Mouse (Mus musculus): ENCODE data around the gene Cd63. TPM values are rescaled to one million over a fixed set of nuclear protein-coding genes. Genes with fewer than 3 reads are reported as not detected.

Gene Cd63
- total RNA-seq, 2 experiments from 2014 or later: 185 to 203 TPM

DNA sequence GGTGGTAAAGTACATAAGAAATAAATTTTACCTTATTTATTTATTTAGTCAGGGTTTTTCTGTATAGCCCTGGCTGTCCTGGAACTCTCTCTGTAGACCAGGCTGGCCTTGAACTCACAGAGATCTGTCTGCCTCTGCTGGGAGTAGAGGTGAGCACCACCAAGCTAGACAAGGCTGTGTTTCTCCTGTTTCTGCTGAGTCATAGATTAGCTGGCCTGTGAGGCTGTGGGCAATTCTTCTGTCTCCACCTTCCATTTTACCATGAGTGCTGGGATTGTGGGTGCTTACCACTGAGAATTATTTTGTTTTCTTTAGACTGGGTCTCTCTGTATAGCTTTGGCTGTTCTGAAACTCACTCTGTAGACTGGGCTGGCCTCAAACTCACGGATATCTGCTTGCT lies 620 bp downstream of the Cd63 start:
- no peak for ATAC-seq (replicated peaks; ENCODE audit: poor library complexity, severe bottlenecking)

GRCm38 (mm10) chr10:128902409-128902988 lies 1.7 kb downstream of the Cd63 start:
- peak; percentile 76 for ATAC-seq (replicated peaks; ENCODE audit: poor library complexity, severe bottlenecking)

GRCm38 (mm10) chr10:128904812-128905211 lies 4.0 kb downstream of the Cd63 start:
- ATAC-seq (replicated peaks; ENCODE audit: poor library complexity, severe bottlenecking): no peak

GRCm38 (mm10) chr10:128908778-128909448 lies 8.1 kb downstream of the Cd63 start:
- ATAC-seq (replicated peaks; ENCODE audit: poor library complexity, severe bottlenecking): no peak

GRCm38 (mm10) chr10:128909567-128910028 lies 8.8 kb downstream of the Cd63 start:
- ATAC-seq (replicated peaks; ENCODE audit: poor library complexity, severe bottlenecking): peak; percentile 69

DNA sequence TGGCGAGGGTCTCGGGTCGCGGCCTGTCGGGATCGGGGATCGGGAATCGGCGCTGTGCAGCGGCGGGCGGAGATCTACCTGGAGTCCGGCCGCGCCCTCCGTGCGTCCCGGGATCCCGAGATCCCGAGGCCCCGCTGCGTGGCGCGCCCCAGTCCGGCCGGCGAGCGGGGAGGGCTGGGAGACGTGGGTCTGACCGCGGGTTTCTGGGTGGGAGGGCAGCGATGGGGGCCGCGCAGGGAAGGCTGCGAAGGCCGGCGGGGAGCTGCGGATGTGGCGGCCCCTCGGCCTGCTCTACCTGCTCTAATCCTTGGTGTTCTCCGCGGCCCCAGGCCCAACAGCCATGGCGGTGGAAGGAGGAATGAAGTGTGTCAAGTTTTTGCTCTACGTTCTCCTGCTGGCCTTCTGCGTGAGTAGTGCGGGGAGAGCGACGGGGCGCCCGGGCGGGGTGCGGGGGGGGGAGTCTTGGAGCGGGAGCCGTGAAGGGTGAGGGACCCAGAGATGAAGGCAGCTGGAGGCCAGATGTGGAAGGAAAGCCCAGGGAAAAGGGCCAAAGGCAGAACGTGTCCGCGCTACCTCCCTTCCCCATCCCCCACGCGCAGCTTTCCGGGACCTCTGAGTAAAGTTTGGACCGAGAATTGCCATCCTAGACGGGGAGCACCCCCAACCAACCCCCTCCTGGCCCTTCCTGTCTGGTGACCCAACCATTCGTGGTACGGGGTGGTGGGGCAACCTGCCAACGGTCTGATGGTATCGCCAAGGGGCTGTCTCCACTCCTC lies 9.5 kb downstream of the Cd63 start:
- ATAC-seq (replicated peaks; ENCODE audit: poor library complexity, severe bottlenecking): peak; percentile 28

- ATAC-seq (replicated peaks; ENCODE audit: poor library complexity, severe bottlenecking): peak; percentile 50
Observed at GRCm38 (mm10) chr10:128911430-128911829, 10.6 kb downstream of the Cd63 start.

DNA sequence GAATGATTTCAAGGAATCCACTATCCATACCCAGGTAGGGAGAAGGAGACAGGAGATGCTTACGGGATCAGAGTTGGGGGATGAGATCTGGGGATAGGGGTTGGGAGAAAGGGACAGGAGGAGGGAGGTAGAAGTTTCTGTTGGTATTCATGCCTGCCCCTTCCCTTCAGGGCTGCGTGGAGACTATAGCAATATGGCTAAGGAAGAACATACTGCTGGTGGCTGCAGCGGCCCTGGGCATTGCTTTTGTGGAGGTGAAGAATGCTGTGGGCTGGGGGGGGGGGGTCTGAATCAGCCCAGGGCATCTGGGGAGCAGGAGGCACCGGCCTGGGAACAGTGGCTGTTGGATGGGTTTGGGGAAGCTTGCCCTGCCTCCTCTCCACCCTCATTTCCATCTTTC lies 11.5 kb downstream of the Cd63 start:
- ATAC-seq (replicated peaks; ENCODE audit: poor library complexity, severe bottlenecking): no peak

DNA sequence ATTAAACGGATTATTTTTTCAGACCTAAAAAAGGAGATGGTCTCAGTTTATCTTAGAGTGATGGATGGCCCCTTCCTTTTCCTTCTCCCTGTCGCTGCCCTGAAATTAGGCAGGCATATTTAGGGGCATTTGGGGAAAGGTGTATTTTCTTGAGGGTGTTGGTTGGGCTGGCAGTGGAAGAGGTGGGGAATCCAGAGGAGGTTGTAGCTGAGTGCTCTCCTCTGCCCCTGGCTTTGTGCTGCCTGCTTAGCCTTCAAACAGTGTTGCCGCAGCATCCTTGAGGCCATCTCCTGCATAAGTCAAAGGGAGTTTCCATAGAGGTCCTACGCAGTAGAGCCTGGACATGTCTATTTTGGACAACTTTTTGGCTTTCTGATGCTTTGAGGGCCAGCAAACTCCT lies 12.0 kb downstream of the Cd63 start:
- ATAC-seq (replicated peaks; ENCODE audit: poor library complexity, severe bottlenecking): no peak

- peak; percentile 58 for ATAC-seq (replicated peaks; ENCODE audit: poor library complexity, severe bottlenecking)
Observed at GRCm38 (mm10) chr10:128913219-128913618, 12.4 kb downstream of the Cd63 start.

- no peak for ATAC-seq (replicated peaks; ENCODE audit: poor library complexity, severe bottlenecking)
Observed at GRCm38 (mm10) chr10:128913696-128914095, 12.9 kb downstream of the Cd63 start.

DNA sequence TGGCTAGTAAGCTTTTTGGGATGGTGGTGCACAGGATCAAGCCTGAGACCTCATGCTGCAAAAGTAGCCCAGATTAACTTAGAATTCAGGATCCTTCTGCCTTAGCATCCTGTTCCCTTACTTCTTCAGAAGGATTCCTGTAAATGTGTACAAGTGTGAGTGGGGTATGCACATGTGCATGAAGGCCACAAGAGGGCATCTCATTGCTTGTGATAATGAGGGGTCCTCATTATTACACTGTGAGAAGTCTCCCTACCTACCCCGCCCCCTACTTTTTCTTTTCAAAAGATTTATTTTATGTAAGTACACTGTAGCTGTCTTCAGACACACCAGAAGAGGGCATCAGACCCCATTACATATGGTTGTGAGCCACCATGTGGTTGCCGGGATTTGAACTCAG lies 14.8 kb downstream of the Cd63 start:
- no peak for ATAC-seq (replicated peaks; ENCODE audit: poor library complexity, severe bottlenecking)

DNA sequence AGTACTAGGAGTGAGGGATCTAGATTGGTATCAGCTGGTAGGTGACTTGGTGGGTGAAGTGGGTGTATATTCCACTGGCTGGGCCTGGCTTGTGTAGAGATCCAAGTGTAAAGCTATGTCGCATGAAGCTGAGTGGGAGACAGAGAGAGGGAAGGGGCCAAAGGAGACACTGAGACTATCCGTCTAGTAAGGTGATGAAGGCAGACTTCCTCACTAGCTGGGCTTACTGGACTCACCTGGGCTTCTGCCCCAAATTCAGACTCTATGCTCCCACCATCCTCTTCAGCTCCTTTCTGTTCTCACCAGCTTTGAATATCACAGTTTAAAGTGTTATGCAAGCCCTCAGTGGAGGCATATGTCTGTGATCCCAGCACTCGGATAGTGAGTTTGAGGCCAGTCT lies 15.9 kb downstream of the Cd63 start:
- no peak for ATAC-seq (replicated peaks; ENCODE audit: poor library complexity, severe bottlenecking)

GRCm38 (mm10) chr10:128917400-128917799 lies 16.6 kb downstream of the Cd63 start:
- ATAC-seq (replicated peaks; ENCODE audit: poor library complexity, severe bottlenecking): no peak

DNA sequence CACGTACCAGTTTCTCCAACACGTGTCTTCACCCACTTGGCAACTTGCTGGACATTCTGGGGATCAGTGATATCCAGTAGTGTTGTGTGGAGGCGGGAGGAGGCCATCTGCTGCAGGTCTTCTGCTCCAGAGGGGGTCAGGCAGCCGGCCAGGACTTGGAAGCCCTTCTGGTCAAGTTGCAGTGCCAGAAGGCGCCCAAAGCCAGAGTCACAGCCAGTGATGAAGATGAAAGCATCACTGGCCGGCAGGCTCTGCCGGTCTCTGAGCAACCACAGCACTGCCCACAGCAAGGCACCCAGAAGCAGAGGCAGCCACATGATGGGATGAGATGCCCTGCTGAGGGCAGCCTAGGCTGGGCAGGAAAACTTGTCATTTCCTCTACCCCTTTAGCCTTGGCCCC lies 17.5 kb downstream of the Cd63 start:
- no peak for ATAC-seq (replicated peaks; ENCODE audit: poor library complexity, severe bottlenecking)

GRCm38 (mm10) chr10:128919203-128919631 lies 18.4 kb downstream of the Cd63 start:
- ATAC-seq (replicated peaks; ENCODE audit: poor library complexity, severe bottlenecking): no peak

GRCm38 (mm10) chr10:128919966-128920365 lies 19.2 kb downstream of the Cd63 start:
- no peak for ATAC-seq (replicated peaks; ENCODE audit: poor library complexity, severe bottlenecking)

- no peak for ATAC-seq (replicated peaks; ENCODE audit: poor library complexity, severe bottlenecking)
Observed at GRCm38 (mm10) chr10:128920736-128921161, 20.0 kb downstream of the Cd63 start.

DNA sequence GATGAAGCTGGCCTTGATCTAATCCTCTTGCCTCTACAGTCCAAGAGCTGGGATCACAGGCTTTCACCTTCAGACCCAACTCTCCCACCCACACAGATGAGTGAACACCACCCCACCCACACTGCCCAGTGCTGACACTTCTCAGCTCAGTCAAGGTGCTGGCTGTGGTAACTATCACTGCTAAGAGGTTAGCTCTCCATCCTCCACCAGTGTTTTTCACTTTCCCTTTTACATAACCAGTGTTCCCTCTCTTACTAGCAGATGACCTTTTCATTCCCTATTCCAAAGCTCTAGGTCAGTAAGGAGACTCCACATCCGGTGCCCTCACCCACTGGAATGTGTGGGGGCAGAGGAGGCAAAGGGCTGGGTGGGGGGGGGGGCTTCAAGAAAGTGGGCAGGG lies 20.5 kb downstream of the Cd63 start:
- ATAC-seq (replicated peaks; ENCODE audit: poor library complexity, severe bottlenecking): no peak

DNA sequence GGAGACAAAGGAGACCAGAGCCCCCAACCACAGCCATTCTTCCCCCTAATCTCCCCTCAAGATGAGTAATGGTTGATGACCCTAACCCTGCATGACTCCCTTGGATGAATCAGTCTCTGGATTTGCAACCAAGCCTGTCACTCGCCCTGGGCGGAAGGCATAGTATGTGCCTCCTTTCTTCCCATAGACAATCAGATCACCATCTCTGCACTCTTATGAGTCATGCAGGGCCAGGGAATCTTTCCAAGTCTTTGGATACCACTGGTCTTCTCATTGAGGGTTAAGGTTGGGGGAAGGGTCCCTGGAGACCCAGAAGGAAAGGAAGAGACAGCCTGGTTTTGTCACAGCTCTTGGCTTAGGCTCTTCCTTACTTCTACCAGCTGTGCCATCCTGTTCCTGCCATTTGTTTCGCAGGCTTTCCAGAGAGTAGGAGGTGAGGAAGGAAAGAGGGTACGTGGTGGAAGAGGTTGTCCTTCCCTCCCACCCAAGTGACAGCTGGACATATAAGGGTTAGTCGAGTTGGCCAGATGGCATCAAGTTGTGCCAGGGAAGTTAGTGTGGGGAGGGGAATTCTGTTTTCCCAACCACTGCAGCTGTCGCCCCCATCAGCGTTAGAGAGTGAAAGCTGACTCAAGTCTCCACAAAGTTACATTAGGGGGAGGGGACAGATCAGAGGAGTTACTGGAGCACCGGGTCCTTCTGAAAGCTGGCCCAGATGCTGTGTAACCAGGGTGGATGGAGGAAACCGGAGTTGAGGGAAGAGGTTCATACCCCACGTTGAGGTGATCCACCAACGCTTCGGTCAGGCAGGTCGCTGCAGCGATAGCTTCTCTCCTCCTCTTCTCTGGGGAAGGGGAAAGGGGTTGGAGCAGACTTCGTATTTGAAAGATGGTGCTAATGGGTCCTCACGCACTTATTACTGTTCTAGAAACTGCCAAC lies 21.4 kb downstream of the Cd63 start:
- no peak for ATAC-seq (replicated peaks; ENCODE audit: poor library complexity, severe bottlenecking)

DNA sequence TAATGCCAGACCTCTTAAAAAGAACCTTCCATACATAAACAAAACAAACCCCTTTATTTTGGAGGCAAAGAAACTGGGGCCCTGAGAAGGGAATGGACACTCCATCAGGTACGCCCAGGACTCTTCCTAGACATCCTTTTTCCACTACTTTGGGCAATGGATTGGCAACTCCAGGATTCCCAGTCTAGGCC lies 21.9 kb downstream of the Cd63 start, which contains the start of gene Rdh5:
Rdh5 (minus strand) TSS at position 67 of the 191 bp plus-strand sequence.
- ATAC-seq (replicated peaks; ENCODE audit: poor library complexity, severe bottlenecking): no peak
